Mouse (Mus musculus): ENCODE measurements around the gene Tmem255b.

The Tmem255b gene

DNA sequence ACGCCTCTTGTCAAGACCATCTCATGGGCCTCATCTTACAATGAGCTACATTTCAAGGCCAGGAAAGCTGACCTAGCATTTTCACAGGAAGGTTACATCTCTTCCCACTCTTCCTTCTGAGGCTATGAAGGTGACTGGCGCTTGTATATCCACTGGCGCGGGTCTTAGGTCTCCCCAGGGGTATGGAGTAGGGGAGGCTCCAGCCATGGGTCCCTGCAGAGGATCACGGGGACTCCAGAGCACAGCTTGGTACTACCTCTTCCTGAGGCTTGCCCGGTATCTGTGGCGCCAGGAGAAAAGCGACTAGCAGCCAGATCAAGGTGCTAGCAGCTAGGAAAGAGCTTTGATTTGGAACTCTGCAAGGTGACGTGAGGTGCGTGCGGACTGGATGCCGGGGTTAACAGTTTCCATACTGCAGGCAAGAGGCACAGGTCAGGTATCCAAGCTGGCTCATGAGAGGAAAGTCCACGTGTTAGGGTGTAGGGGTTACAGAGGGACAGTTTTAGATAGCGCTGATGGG, 56.6 kb downstream of the Tmem255b start:
- in situ Hi-C loops (cut with MboI, MseI) = no loop called here

DNA sequence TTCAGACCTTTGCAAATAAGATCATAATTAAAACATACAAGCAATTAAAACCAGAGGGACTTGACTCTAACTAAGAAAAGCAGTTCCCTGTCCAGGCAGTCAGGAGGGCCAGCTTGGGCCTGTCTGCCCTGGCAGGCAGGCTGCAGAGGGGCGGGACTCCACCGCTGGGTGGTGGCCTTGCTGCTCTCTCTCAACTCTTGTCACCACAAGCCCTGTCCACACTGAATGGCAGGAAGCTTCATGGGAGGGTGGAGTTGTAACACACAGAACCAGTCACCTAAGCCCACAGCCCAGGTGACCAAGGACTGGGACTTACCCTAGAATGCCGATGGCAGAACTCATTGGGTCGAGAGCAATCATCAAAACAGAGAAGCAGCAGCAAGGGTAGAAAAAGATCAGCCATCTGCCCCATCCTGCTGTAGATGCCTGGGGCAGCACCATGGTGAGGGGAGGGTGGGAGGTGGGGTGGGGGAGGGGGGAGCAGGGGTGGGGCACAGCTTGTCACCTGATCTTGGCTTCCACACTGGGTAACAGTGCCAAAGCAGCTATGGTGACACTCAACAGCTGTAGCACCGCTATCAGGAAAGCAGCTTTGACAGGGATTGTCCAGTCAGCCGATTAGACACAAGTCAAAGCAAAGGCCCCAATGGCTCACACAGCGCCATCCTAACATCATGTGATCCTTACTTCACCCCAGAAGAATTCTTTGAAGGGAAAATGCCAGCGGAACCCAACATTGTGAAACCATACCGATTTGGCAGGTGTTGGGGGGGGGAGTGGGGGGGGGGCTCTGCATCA, 57.4 kb downstream of the Tmem255b start:
- in situ Hi-C loops (cut with MboI, MseI) = no loop called here

DNA sequence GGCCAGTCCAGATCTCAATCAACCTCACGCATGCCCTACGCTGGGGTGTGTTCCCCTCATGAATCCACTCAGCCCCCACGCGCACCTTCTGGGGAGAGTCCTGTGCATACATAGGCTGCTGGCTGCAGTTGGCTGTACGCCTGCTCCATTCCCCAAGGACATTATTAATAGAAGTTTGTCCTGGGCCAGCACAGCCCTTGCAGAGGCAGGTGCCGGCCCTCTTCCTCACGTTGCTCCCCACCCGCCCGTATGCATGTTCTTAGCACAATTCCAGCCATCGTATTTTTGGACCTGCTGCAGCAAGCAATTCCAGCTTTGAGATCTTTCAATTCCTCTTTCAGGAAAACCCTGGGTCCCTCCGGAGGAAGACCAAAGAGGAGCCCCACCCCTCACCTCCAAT, 58.0 kb downstream of the Tmem255b start:
- in situ Hi-C loops (cut with MboI, MseI) = no loop called here

DNA sequence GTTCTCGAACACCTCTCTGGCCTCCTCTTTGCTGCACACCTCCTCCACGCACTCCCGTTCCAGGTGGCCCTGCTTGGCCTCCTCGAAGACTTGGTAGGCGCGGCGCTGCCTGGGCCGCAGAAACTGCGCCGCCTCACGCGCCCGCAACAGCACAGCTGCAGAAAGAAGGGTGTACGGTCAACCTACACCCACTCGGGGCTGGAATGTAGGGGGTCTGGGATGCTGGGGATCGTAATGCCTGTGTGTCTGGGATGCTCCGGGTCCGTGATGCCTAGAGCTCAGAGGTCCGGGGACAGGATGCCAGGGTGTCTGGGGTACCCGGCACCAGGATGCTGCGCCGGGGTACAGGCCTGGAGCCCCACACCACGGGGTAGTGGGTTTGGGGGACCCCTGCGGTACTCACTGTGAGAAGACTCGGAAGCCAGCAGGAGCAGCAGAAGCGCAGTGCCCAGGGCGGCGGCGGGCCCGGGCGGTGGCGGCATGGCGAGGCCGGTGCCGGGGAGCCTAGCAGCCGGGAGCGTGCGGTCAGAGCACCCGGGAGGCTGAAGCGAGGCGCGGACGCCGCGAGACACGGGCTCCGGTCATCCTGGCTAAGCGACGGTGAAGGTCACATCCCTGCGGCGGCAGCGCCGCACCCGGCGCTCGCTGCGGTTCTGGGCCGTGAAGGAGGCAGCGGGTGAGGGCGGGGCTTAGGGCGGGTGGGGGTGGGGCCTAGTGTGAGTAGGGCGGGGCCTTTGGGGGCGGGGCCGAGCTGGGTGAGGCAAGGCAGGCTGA, 59.1 kb downstream of the Tmem255b start, which contains the start of gene Gas6:
Gene Gas6 (minus strand): TSS at position 633 of the 774 bp plus-strand sequence.
- in situ Hi-C loops (cut with MboI, MseI) = no loop called here

DNA sequence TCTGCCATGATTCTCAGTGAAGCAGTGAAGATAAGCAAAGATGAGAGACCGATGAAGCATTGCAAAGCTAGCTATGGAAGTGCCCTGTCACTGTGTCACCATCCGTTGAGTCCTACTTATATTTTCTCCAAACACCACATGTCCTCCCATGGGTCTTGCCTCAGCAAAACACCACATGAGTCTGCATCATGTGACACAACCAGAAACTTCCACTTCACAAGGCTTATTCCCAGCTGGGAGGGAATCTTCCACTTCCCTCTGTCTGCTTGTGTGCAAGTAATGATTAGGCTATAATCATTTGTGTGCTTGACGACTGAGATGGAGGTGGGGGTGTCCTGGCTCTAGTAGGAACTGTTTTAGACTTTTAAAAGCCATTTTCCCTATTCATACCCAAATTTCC, 66.2 kb downstream of the Tmem255b start:
- in situ Hi-C loops (cut with MboI, MseI) = no loop called here

DNA sequence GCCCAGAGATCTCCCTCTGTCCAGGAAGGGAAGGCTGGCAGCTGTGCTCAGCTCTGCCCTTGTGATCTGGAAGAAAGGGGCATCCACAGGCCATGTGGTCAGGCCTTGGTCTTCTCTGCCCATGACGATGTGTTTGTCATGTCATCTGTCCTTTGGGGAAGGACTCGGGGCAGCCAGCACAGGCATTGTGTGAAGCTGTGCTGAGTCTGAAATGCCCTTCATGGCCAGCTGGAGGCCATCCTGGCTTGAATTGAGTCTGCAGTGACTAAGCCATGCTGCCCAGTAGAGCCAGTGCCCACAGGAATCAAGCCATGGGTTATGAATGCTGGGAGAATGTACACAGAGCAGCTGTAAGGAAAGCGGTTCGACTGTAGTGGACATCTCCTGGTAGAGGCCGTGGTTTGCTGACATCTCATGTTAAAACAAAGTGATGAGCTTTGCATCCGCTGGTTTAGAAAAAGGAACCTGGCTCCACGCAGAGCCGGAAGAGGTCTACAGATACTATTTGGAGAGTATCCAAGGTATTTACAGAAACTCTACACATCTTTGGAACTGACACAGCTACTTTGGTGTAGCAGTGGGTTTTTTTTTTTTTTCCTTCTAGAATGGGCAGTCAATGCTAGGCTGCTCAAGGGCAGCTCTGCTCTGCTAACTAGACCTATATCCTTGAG, 69.1 kb downstream of the Tmem255b start:
- in situ Hi-C loops (cut with MboI, MseI) = no loop called here

DNA sequence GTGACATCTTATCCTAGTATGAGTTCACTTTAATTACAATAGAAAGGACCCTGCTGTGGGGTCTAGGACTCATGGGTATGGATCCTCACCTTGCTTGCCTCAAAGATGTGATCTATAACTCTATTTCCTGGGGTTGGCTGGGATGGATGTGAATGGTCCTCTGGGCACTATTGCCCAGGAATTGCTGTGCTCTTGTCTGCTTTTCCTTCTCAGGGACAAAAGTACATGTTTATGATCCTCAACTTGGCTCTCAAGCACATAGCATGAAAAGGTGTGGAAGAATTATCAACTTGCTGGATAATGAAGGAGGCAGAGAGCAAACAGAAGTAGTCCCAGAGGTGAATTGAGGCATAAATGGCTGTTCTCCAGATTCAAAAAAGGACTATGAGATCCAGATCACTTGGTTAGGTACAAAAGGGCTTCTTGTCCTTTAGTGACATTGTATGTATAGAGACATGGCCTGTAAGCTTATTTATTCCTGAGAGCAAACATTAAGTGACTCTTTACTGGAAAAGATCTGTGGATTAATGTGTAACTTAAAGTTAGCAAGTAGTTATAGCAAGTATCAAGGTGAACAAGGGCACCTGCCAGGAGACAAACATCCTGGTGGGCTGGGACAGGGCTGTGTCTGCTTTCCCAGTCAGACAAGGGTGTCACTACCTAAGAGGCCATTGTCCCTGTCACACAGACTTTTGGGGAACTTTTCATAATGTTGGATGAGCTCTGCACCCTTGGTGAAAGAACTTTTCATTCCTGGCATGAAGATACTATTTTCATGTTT, 70.1 kb downstream of the Tmem255b start:
- in situ Hi-C loops (cut with MboI, MseI) = no loop called here

DNA sequence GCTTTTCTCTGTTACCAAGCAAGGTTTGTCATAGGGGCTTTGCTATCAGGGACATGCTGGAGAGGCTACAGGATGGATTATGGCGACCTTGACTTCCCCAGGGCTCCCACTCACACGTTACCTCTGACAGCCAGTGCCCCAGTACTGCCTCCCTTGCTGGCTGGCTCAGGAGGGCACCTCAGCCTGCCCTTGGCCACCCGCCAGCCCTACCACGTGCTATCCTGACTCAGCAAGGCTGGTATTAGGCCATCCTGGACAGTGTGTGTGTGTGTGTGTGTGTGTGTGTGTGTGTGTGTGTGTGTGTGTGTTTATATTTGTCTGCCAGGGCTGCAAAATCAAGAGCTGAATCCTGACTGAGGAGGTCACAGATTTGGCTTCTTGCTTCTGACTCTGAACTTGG, 71.9 kb downstream of the Tmem255b start:
- in situ Hi-C loops (cut with MboI, MseI) = no loop called here

DNA sequence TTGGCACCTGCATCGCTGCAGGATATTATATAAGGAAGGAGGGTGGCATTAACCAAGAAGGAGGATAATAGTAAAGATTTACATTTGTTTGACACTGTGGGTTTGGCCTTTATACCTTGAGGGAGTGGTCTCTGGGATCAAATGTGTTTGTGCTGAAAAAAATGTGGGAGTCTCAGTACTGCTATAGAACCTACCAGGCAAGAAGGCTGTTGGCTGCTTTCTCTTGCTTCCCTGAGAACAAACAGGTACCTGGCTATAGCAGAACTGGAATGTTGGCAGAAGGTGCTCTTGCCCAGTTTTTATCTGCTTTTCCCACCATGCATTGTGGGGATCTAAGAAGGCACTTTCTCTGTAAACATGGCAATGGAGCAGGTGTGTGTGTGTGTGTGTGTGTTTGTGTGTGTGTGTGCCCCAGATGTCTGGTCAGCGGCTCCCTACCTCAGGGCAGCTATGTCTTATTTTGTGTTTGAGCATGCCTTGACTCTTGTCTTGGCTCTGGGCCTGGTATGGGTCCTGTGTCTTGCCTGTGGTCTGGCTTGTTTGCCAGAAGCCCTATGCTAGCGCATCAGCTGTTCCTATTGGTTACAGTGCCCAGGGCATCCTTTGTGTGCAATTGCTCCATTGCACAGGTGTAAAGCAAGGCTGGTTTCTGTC, 72.4 kb downstream of the Tmem255b start:
- in situ Hi-C loops (cut with MboI, MseI) = no loop called here

DNA sequence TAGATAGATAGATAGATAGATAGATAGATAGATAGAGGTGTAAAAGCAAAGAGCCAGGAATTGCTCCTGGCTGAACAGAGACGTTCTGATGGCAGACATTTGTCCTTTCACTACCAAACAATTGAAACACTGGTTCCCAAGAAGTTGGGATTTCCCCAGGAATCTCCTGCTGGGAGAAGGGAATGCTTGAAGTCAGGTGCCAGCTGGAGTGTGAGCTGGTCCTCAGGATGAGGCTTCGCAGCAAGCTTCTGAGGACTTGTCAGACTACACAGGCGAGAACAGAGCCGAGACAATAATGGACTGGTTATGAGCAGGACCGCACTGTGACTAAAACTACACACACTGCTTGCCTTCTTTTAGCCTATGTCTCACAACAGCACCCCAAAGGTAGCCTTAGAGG, 77.0 kb downstream of the Tmem255b start:
- in situ Hi-C loops (cut with MboI, MseI) = no loop called here

DNA sequence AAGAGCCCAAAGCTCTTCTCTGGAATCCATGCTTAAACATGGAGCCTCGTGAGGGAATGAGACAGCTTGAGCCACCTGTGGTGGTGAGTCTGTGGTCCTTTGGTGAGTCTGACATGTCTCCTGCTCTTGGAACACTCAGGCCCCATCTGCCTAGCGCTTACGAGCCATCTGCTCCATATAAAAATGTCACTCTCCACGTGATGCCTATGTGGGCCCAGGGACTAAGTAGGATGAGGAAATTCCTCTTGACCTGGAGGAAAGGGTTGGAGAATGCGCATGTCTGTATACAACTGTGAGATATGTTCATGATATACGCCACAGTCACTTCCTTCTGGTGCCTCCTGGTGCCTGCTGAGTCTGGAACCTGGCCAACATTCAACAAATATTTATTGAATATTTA, 77.7 kb downstream of the Tmem255b start:
- in situ Hi-C loops (cut with MboI, MseI) = no loop called here

DNA sequence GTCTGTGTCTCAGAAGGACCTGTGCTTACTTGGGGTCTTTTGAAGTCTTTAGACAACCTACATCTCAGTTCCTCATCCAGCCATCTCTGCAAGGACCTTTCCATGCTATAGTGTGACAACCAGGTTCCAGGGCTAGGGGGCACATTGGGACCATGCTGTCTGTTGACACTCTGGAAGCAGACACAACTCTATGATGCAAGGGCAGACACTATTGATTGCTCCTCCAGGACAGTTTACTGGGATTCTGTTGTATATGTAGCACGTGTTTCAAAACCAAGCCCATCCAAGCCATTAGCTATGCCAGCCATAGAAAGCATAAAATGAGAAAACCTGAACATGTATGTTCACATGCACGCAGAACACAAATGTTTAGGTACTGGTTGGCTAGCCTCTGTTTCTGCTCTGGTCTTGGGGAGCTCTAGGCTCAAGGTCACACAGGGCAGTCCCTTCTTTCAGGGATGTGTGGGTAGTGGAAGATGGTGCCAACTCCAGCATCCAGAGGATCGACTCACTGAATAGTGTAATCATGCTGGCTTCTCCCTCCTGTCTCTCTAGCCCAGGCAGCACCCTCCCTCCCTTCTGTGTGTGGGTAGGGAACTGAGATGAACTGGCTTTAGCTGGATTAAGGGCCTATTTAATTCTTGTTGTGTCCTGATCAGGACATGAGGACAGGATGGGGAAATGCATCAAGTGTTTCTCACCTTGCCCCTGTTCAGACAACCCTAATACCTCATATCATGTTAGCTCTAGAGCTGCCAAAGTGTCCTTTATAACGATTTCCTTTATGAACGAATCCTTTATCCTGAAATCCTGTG, 78.8 kb downstream of the Tmem255b start:
- in situ Hi-C loops (cut with MboI, MseI) = no loop called here

DNA sequence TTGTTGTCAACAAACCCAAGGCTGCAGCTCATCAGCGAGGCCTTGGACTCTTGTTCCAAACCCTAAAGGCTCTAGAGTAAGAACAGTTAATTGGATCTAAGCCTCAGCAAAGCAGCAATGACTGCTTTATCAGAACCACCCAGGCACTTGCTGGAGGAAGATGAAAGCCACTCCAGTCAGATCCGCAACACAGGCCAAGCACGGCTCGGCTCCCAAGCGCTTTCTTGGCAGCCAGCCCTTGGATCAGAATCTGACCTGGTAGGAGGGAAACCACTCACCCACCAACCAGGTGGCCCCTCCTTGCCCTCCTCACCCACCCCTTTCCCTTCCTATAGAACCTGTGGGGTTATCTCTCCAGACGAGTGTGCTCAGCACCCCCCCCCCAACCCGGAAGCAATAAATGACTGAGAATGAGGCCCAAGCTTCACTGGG, 81.0 kb downstream of the Tmem255b start:
- in situ Hi-C loops (cut with MboI, MseI) = no loop called here

DNA sequence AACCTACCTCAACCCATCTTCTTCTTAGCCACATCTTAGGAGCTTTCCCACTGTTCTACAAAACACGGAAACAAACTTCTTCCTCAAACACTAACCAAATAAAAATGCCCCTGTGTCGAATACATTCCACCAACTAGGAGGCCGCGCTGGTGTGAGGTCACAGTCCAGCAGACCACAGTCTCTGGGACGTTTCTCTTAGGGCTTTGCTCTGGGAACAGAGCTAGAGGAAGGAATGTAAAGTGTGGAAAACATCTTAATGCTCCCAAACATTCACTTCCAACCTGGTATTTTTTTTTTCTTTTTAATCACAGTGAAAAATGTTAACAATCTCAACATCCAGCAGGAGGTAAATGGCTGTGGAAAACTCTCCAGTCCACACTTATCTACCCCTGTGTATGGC, 81.7 kb downstream of the Tmem255b start:
- in situ Hi-C loops (cut with MboI, MseI) = no loop called here

DNA sequence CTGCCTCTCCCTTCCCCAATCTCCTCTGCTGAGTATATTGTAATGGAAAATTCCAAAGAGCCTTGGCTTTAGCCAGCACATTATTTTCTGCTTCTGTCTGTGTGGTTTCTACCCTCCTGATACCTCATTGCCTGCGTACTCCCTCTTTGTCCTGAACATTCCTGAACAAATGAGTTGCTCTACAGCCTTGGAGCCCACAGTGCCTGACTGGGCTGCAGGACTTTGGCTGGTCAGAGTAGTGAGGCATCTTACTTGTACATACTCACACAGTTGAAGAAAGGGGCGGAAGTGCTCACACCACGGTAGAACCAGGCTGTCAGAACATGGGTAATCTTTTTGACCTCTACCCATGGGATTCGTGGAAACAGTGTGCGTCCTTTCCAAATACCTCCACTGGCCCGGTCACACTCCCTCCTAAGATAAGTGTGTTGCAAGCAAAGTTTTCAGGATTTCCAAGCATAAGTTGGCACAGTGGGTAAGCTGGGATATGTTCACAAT, 82.3 kb downstream of the Tmem255b start:
- in situ Hi-C loops (cut with MboI, MseI) = no loop called here
